Mouse (Mus musculus) left cerebral cortex, adult 11 months (tissue): ENCODE results near the gene Wipf3.

Experiments used
- DNase-seq: peaks from one replicate; pipeline ENCODE4 v3.0.0; 2022; ENCODE audit warnings: low spot score

The Wipf3 gene

GRCm38 (mm10) chr6:54432806-54433545 lies 3.6 kb downstream of the Wipf3 start:
- DNase-seq, result no peak

GRCm38 (mm10) chr6:54434171-54434570 lies 4.8 kb downstream of the Wipf3 start:
- DNase-seq, result no peak

DNA sequence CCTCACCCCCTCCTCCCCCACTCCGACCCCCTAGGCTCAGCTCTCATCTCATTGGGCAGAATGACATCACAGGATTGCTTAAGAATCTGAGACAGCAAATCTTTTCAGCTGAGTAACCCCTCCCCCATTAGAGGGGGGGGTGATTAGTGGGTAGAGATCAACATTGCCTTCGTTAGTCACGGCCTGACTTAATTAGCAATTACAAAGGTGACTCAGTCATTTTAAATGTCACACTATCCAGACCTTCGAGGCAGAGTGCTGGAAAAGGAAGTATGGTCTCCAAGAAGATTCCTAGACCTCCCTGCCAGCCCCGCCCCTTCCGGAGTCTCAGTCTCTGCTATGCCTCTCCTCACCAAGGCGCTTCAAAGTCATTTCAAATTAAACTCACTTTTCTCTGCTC lies 6.3 kb downstream of the Wipf3 start:
- no peak for DNase-seq

DNA sequence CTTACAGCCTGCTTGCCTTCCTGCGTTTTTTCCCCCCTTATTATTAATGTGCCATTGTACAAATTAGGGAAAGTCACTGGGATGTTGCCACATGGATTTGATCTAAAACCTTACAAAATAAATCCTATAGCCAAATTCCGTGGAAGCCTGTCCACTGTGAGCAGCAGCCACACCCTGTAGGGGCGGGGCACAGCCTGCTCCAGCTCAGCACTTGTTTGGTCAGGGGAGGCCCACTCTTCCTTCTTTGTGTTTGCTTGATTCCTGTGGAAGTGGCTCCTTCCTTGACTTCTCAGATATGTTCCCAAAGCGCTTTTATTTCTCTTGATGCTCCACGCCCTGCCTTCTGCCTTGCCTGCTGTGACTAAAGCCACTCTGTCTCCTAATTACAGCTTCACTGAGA lies 6.9 kb downstream of the Wipf3 start:
- no peak for DNase-seq

DNA sequence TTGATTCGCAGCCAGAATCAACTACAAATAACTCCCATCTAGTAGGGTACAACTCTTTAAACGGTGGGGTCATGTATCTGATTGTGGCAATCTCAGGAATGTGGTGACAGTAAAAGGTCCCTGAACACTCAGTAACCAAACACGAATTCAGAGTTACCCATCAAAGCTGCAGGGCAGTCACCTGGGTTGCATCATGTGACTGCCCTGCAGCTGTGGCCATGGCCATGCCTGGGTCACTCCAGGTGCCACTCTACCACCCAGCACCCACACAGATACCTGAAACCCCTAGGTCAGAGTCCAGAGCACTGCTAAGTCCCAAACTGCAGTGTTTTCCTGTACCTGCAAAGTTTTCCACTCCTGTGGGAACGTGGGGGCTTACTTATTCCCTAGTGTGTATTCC lies 9.1 kb downstream of the Wipf3 start:
- no peak for DNase-seq

DNA sequence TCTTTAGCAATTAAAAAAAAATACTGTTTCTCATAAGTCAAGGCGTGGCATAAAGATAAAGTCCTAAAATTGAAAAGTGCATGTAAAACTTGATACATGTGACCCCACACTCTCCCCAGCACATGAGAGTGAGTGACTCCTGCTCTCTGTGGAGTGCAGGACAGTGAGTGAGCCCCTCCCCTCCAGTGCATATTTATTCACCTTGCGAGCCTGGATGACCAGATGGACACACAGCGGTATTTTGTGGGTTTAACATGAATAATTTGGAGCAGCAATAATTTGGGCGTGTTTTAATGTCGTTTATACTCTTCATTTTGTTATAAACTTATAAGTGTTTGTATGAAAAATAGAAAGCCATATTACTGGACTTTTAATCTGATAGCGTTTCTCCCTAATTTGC lies 11.3 kb downstream of the Wipf3 start:
- DNase-seq, result no peak

GRCm38 (mm10) chr6:54443657-54444056 lies 14.3 kb downstream of the Wipf3 start:
- DNase-seq, result no peak

- no peak for DNase-seq
Observed at GRCm38 (mm10) chr6:54444086-54444485, 14.7 kb downstream of the Wipf3 start.

DNA sequence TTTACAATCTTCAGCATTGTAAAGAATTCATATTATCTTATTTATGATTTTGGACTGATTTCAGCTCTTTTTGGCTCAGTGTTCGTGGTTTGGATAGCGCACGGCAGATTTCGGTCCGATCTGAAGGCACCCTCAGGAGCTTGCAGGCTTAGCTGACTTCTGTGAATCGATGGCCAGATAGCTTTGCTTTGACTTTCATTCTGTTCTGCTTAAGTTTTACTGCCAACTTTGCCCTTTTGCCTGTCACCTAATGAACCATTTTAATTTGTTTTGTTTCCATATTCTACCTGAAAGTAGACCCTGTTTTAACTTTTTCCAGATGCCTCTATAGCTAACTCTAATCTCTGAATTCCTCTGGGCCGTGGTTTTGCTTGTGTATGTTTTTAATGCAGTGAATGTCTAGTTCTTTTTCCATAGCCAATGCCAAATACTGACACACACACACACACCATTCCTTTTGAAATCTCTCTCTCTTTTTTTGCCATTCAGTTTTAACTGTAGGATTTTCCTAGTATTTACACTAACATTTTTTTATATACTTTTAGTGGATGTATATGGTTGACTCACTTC lies 15.9 kb downstream of the Wipf3 start:
- DNase-seq, result no peak

DNA sequence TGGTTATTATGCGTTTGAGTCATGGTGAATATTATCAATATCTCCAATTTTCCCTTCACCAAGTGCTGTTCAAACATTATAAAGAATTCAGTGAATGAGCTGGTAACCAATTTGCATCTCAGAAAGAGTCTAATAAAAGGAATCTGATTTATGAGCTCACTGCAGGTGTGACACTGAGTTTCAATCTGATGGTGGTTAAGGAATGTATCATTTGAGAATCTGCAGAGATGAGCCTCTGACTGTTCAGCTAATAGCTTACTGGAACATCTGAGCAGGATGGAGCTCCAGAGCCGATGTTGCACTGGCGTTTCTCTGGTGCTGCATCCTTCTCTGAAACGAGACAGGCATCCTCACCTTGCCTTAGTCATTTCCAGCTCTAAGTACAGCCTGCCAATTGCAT lies 17.9 kb downstream of the Wipf3 start:
- DNase-seq, result no peak

DNA sequence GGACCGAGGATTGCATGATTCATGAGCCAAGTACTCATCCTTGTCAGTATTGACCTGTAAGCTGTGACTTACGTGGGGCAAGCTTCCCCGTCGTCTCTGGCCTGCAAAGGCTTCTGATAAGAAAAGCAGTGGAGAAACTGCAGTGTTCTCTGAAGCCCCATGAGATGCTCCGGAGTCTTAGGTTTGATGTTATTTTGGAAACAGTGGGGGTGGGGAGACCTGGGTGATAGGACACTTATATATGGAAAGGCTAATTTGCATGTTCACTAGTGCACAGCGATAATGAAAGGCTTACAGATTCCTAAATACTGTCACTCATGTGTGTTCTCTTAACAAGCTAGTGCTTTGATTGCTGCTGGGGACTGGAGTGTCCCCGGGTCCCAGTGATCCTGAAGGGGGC lies 30.3 kb downstream of the Wipf3 start:
- DNase-seq, result no peak

DNA sequence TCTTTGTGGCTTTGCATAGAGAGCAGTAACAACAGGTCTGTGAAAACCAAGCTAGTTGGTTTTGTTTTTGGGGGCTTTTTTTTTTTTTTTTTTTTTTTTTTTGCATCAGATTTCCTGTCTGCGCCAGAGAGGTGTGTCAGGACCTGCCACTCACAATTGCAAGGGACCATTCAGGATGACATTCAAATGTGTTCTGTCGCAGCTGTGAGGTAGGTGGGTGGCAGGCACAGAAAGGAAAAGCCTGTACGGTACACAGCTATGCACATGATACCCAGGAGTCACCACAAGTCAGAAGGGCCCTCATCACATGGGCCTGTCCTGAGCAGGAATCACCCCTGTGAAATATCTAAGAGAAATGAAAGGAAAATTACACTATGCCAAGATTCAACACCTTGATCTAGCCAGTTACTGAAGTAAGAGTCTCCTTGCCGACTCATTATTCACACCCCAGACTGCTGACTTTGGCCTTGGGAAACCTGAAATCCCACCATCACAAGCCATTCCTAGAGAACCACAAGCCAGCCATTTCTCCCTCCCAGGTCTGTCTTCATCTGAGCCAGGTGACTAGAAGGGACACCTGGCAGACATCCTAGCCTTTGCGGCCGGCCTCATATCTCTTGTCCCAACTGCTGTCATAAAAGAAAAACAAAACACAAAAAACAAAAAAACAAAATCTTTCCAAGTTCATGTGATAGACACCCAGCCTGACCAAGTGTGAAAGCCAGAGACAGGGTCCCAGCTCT lies 30.9 kb downstream of the Wipf3 start:
- DNase-seq, result no peak

GRCm38 (mm10) chr6:54460915-54461671 lies 31.7 kb downstream of the Wipf3 start:
- DNase-seq, result no peak

- no peak for DNase-seq
Observed at GRCm38 (mm10) chr6:54462766-54463165, 33.4 kb downstream of the Wipf3 start.

- no peak for DNase-seq
Observed at GRCm38 (mm10) chr6:54463701-54464458, 34.5 kb downstream of the Wipf3 start.

DNA sequence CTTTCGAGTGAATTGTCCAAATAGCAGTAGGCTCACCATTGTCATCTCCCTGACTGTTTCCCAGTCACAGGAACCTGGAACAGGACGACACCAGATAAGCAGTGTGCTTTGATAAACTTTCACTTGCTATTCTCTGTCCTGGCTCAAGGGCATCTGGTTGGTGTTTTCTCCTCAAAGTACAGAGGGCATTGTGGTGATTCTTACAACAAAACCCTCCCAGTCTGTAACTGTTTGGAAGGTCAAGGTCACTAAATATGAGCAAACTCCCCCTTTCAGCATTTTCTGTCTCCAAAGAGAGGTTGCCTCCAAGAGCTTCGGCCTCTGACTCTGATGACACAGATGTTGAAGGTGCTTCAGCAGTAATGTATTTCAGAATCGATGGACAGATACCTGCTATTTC lies 35.5 kb downstream of the Wipf3 start:
- DNase-seq, result no peak

DNA sequence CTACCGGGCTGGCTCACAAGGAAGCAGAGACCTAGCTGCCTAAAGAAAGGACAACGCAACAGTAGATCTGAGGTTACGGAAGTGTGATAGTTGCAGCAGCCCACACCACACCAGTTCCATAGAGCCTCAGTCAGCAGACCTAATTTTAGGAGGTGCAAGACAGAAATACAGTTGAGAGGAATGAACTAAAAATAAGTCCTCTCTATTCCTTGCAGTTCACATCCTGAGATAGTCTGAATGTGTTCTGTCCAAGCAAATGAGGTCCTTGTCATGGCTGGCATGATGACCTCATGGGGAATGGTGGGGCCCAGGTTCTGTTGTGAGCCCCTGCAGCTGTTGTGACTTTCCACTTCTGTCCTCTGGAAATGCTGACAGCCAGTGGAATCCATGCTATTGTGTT lies 38.0 kb downstream of the Wipf3 start:
- DNase-seq, result no peak

GRCm38 (mm10) chr6:54471866-54472265 lies 42.5 kb downstream of the Wipf3 start:
- no peak for DNase-seq

DNA sequence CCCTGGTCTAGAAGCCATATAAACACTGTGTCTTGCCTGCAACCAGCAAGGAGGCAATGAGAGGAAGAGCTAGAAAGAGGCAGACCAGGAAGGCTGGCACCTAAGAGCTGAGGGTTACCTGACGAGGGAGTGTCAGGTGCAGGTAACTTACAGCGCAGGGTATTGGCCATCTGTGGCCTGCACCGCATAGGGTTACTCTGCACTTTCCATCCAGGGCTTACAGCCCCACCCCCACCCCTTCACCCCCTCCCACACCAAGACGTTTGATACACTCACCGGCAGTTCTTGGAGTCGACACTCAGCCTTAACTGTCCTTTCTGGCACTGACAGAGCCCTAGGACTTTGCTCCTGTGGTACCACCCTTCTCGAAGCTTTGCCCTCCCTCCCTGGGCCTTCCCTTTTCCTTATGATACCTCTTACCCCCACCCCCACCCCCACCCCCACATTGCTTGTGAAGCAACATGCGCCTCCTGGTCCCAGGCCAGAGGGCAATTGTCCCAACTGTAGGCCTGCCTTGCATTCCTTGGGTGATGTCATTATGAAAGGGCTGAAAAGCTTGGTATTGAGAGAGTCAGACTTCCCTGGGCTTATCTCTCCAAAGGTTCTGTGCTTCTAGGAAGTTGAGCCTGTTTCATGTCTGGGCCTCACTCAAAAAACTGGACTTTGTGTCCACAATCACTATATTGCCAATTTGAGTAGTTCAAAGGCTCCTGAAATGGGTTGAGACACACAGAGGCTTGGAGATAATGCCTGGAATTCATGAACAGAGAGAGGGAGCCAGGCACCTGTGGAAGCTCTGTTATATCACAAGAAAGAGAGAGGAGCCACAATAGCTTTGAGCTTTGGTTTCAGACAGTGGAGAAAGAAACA lies 43.7 kb downstream of the Wipf3 start:
- no peak for DNase-seq

DNA sequence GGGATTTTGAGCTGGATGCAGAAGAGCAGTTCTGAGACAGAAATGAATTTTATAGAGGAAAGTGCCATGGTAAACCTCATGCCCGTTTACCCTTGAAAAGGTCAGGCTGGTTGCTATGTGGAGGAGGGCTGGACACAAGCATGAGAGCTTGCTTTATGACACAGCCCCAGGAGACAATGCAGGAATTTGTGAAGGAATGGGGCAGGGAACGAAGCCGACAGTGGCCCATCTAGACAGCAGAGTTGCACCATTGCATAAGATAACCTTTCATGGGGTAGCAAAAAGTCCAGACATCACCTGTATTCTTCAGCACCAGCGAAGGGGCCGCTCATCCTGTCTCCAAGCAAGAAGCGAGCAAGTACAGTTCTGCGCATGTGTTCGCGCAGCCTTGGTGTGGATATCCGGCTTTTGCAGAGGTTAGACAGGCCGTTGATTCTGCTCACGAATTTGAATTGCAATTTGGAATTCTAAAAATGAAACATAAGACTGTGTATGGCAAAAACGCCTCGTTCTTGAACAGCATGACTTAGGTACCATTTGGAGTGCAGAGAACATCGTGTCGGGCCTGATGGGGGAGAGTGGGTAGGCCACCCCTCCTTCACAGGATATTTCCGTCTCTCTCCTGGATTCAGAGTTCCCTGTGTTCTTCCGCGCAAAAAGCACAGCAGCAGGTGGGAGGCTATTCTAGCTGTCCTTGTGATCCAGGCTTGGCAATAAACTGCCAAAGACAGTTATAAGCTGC lies 46.7 kb downstream of the Wipf3 start:
- peak; percentile 71 for DNase-seq
